Mouse (Mus musculus): Measurements from ENCODE around the gene Ssbp4. TPM values are rescaled to one million over a fixed set of nuclear protein-coding genes. Genes with fewer than 3 reads are reported as not detected.
A peak's percentile ranks its signal among the peaks of the same experiment; 100 is the strongest.

Gene Ssbp4
- polyA plus RNA-seq, 1 experiment from 2014 or later, result 141 TPM

GRCm38 (mm10) chr8:70614469-70614868 lies 5.8 kb upstream of the Ssbp4 start:
- Histone ChIP-seq H3K27me3 (no peaks in the 10 kb centered on the region), H3K4me3 (no peak overlapping the region), H3K36me3 (no peaks in the 10 kb centered on the region), H3K4me2 (no peak overlapping the region), H3K9me3 (no peaks in the 10 kb centered on the region), H3K9ac (no peak overlapping the region), H3K27ac (replicated peaks) (no peak overlapping the region), H3K4me1 (replicated peaks) (peaks cover 27% of the 10 kb centered on the region)
- ATAC-seq (ENCODE audit: low read depth), result no peak
- WGBS, result 63% methylated on average over 5 of the region's 5 CpGs

DNA sequence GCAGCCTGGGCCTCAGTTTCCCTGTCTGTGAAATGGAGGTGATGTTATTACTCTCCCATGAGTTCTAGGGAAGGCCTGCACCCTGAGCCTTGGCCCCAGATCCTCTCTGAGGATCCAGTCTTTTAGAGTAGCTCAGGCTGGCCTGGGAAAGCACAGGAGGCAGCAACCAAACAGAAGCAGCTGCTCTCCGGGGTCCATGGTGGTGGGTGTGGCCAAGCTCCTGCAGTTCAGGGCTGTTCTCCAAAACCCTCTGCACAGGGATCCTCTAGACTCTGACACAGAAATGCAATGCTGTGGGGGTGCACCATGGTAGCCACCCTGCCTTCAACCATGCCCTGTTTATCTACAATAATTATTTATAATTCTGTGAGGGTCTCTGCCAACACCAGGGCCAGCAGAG lies 5.1 kb upstream of the Ssbp4 start:
- Histone ChIP-seq H3K36me3 (no peaks in the 10 kb centered on the region), H3K4me1 (replicated peaks) (peaks cover 34% of the 10 kb centered on the region), H3K9ac (no peak overlapping the region), H3K9me3 (no peaks in the 10 kb centered on the region), H3K4me2 (no peak overlapping the region), H3K27me3 (no peaks in the 10 kb centered on the region), H3K4me3 (no peak overlapping the region), H3K27ac (replicated peaks) (no peak overlapping the region)
- ATAC-seq (ENCODE audit: low read depth), result no peak
- 11% methylated on average over 1 of the region's 1 CpGs for WGBS

- Histone ChIP-seq H3K36me3 (no peaks in the 10 kb centered on the region), H3K4me1 (replicated peaks) (peaks cover 49% of the 10 kb centered on the region), H3K4me3 (peak overlapping the region; percentile 82), H3K9ac (peak overlapping the region; percentile 61), H3K9me3 (no peaks in the 10 kb centered on the region), H3K4me2 (peak overlapping the region; percentile 88), H3K27me3 (no peaks in the 10 kb centered on the region), H3K27ac (replicated peaks) (peak overlapping the region; percentile 70)
- under 1% methylated on average over 6 of the region's 6 CpGs for whole genome bisulfite sequencing
- 0 out of 2 replicates have a peak, but pooled peaks have one; percentile 0 for ATAC-seq (ENCODE audit: low read depth)
Measured at GRCm38 (mm10) chr8:70611849-70612248, 3.2 kb upstream of the Ssbp4 start.

- Histone ChIP-seq H3K4me3 (peak overlapping the region; percentile 82), H3K9me3 (no peaks in the 10 kb centered on the region), H3K36me3 (no peaks in the 10 kb centered on the region), H3K27me3 (no peaks in the 10 kb centered on the region), H3K4me1 (replicated peaks) (peaks cover 57% of the 10 kb centered on the region), H3K9ac (peak overlapping the region; percentile 68), H3K27ac (replicated peaks) (peak overlapping the region; percentile 93), H3K4me2 (peak overlapping the region; percentile 88)
- 0 out of 2 replicates have a peak, but pooled peaks have one; percentile 6 for ATAC-seq (ENCODE audit: low read depth)
- under 1% methylated on average over 54 of the region's 54 CpGs for WGBS
Measured at GRCm38 (mm10) chr8:70610796-70611771, 2.4 kb upstream of the Ssbp4 start.

- peak overlapping the region; percentile 88 for H3K4me2 ChIP-seq
- ATAC-seq (ENCODE audit: low read depth), result peak; percentile 42
- peaks cover 65% of the 10 kb centered on the region for H3K4me1 ChIP-seq (replicated peaks)
- H3K9me3 ChIP-seq, result no peaks in the 10 kb centered on the region
- H3K36me3 ChIP-seq, result no peaks in the 10 kb centered on the region
- no peaks in the 10 kb centered on the region for H3K27me3 ChIP-seq
- WGBS, result under 1% methylated on average over 44 of the region's 45 CpGs
- H3K27ac ChIP-seq (replicated peaks), result peak overlapping the region; percentile 93
- H3K4me3 ChIP-seq, result peak overlapping the region; percentile 82
- H3K9ac ChIP-seq, result peak overlapping the region; percentile 68
Measured at GRCm38 (mm10) chr8:70609849-70610795, 1.4 kb upstream of the Ssbp4 start.

DNA sequence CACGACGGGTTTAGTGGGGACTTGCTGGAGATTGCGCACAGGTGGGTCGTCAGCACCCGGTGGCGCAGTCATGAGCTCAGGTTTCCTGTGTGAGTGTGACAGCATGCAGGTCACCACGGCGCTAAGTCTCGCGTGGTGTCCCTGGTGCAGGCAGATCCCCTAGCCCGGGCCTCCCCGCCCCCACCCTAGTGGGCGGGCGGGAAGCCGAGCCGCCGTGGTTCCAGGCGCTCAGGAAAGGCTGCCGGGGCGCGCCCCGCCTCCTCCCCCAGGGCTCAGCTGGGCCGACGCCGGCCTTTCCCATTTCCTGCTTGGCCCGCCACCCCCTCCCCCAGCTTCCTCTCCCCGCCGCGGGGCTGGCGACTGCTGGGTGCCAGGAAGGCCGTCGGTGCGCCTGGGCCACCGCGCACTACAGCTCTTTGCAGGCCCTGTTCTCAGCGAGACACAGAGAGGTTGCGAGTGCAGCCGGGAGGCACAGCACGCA lies 736 bp upstream of the Ssbp4 start:
- H3K4me3 ChIP-seq, result peak overlapping the region; percentile 82
- peak overlapping the region; percentile 93 for H3K27ac ChIP-seq (replicated peaks)
- peaks cover 72% of the 10 kb centered on the region for H3K4me1 ChIP-seq (replicated peaks)
- no peaks in the 10 kb centered on the region for H3K36me3 ChIP-seq
- 1% methylated on average over 39 of the region's 39 CpGs for WGBS
- peak overlapping the region; percentile 88 for H3K4me2 ChIP-seq
- H3K9ac ChIP-seq, result peak overlapping the region; percentile 68
- H3K27me3 ChIP-seq, result no peaks in the 10 kb centered on the region
- peak; percentile 45 for ATAC-seq (ENCODE audit: low read depth)
- no peaks in the 10 kb centered on the region for H3K9me3 ChIP-seq

DNA sequence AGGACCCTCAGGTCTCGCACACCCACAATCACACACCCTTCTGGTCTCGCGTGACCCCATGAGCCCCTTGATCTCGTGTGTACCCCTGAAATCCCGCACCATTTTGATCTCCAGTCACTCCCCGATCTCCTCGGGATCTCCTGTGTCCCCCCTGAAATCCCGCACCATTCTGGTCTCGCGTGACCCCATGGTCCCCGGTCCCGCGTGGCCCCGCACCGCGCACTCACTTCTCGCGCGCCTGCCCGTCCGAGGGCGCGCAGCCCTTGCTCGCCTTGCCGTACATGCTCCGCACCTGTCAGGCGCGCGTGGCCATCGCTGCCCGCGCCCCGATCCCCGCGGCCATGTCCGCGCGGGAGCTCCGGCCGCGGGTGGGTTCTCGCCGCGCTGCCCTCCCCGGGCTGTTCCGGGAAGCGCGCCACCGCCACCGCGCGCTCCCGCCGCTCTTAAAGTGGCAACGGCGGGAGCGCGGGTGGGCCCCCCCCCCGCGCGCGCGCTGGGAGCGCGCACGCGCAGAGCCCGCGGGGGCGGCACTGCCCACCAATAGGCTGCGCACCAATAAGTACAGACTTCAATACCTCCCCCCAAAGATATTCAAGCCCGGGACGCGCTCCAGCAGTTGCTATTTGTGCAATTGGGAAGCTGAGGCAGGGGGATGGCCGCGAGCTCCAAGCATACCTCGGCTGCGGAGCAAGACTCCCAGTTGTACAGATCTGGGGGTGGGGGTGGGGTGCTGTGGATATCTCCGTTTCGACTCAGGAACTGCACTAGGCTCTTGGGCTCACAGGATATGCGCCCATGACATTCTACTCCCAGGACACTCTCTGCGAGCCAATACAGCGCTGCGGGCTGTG lies 549 bp downstream of the Ssbp4 start:
- 2% methylated on average over 81 of the region's 84 CpGs for WGBS
- Histone ChIP-seq H3K4me1 (replicated peaks) (peaks cover 80% of the 10 kb centered on the region), H3K36me3 (peaks cover 1% of the 10 kb centered on the region; the same call in 1 of the 2 replicates), H3K4me3 (peak overlapping the region; percentile 82), H3K9me3 (no peaks in the 10 kb centered on the region), H3K4me2 (peak overlapping the region; percentile 88), H3K27ac (replicated peaks) (peak overlapping the region; percentile 93), H3K27me3 (no peaks in the 10 kb centered on the region), H3K9ac (peak overlapping the region; percentile 92)
- peak; percentile 9; the same call in 1 of the 2 replicates for ATAC-seq (ENCODE audit: low read depth)

DNA sequence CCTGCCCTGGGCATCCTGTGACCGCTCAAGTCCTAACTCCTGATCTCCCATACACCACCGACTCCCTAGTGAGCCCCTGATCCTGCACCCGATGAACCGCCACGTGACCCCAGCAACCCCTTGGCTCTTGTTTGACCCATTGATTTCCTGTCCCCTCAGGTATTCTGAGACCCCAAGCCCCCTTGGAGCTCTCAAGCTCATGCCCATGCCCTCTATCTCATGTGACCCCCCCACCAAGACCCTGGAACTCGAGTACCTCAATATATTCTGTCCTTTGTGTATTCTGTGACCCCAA lies 1.1 kb downstream of the Ssbp4 start:
- peaks cover 80% of the 10 kb centered on the region for H3K4me1 ChIP-seq (replicated peaks)
- peak overlapping the region; percentile 88 for H3K4me2 ChIP-seq
- H3K27me3 ChIP-seq, result no peaks in the 10 kb centered on the region
- no peaks in the 10 kb centered on the region for H3K9me3 ChIP-seq
- H3K36me3 ChIP-seq, result peaks cover 7% of the 10 kb centered on the region
- H3K9ac ChIP-seq, result peak overlapping the region; percentile 92
- no peak for ATAC-seq (ENCODE audit: low read depth)
- WGBS, result 21% methylated on average over 6 of the region's 6 CpGs
- peak overlapping the region; percentile 93 for H3K27ac ChIP-seq (replicated peaks)
- H3K4me3 ChIP-seq, result peak overlapping the region; percentile 82

DNA sequence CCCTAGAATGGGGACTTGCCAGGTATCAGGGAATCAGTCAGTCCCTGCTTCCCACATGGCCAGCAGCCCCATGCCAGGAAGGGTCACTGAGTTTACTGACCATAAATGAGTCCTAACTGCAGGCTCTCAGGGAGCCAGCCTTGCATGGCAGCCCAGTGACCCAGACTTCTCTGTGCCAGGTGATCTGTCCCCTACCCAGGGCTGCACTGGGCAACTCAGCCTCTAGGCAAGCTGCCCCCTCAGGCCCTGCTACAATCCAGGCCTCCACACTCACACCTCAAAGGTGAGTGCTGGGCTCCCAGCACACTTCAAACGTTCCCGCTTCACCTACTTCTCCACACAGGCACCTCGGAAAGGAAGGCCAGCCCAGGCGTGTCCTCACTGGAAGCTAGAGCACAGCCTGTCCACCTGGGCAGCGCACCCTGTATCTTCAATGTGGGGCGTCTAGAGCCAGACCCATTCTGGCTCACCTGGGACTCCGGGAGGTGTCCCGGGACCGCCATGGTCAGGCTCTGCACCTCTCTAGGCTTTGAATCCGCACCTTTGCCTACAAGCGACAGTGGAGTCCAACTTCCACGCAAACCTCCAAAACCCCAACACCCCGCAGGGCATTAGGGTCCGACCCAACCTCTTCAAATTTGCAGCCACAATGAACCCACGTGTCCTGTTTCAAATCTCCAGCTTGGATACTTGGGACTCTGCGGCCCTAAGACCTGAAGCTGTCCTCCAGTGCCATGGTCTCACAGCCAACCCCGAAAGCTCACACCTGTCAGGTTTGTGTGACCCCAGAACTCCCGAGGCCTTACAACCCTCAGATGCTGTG lies 1.7 kb downstream of the Ssbp4 start:
- Histone ChIP-seq H3K36me3 (peaks cover 13% of the 10 kb centered on the region), H3K4me1 (replicated peaks) (peaks cover 81% of the 10 kb centered on the region), H3K4me3 (peak overlapping the region; percentile 82), H3K27ac (replicated peaks) (0 out of 2 replicates have a peak overlapping the region, but pooled peaks have one; percentile 9), H3K9me3 (no peaks in the 10 kb centered on the region), H3K27me3 (no peaks in the 10 kb centered on the region), H3K4me2 (peak overlapping the region; percentile 88), H3K9ac (peak overlapping the region; percentile 92)
- ATAC-seq (ENCODE audit: low read depth), result no peak
- WGBS, result 73% methylated on average over 18 of the region's 18 CpGs

DNA sequence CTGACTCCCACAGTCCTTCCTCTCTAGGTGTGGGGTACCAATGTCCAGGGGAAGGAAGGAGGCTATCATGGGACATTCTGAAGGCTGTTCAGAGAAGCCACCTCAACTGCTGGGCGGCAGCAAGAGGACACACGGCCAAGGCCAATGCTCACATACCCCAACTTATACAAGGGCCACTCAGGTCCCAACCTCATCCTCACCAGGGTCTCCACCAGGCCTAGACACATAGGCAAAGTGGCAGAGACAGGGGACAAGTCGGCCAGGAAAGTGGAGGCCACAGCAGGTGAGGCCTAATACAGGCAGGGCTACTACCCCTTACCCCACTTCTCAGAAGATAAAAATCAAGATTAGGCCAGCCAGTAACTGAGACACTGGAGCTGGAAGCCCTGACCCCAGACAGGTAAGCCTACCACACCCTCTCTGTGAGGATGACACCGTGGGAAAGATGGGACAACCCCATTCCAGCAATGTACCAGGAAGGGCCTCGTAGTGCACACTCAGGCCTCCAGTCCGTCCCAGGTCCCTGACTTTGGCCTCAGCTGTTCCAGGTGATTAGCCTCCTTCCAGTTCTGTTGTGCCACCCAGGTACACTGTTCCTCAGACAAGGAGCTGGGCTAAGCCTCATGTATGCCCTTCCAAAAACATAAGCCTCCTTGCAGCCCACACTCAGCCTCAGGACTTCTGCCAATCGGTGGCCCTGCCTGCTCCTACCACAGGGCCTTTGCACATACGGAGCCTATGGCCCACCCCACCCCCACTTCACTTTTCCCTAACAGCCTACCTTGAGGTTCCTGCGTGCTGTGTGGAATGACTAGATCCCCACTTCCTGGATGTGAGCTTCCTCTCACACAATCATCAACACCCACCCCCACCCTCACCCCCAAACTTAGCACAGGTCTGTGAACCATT lies 2.5 kb downstream of the Ssbp4 start:
- Histone ChIP-seq H3K9ac (no peak overlapping the region), H3K27me3 (no peaks in the 10 kb centered on the region), H3K36me3 (peaks cover 13% of the 10 kb centered on the region), H3K27ac (replicated peaks) (no peak overlapping the region), H3K9me3 (no peaks in the 10 kb centered on the region), H3K4me2 (peak overlapping the region; percentile 88; the same call in 1 of the 2 replicates), H3K4me1 (replicated peaks) (peaks cover 81% of the 10 kb centered on the region), H3K4me3 (peak overlapping the region; percentile 82; the same call in 1 of the 2 replicates)
- ATAC-seq (ENCODE audit: low read depth), result no peak
- WGBS, result 88% methylated on average over 9 of the region's 9 CpGs
